Mouse (Mus musculus) embryonic fibroblast, embryonic 13.5 days (primary cell): Measurements from ENCODE around the gene Psmd13.

Source experiments
- CTCF ChIP-seq: IDR thresholded peaks from 2 replicates; pipeline ENCODE4 v1.5.1; 2011; ENCODE audit warnings: mild to moderate bottlenecking, control low read depth, low read length, moderate library complexity, borderline replicate concordance; ENCODE audit not compliant: insufficient read depth
- POLR2A ChIP-seq: IDR thresholded peaks from 2 replicates; pipeline ENCODE4 v1.6.1; 2011; ENCODE audit warnings: low read depth, mild to moderate bottlenecking, control low read depth, low read length, moderate library complexity

GRCm38 (mm10) chr7:140946311-140946710, 64.5 kb downstream of the Psmd13 start:
- TF ChIP-seq CTCF = no peak
- TF ChIP-seq POLR2A = no peak
